Mouse (Mus musculus) kidney, postnatal 25 days (tissue): Measurements from ENCODE around the gene Zfyve27.

Experiments used
- DNase-seq, 2 experiments: peaks; one replicate each; pipeline ENCODE4 v3.0.0; 2021; ENCODE audit warnings: mixed read lengths in 2 of 2

Zfyve27 gene

DNA sequence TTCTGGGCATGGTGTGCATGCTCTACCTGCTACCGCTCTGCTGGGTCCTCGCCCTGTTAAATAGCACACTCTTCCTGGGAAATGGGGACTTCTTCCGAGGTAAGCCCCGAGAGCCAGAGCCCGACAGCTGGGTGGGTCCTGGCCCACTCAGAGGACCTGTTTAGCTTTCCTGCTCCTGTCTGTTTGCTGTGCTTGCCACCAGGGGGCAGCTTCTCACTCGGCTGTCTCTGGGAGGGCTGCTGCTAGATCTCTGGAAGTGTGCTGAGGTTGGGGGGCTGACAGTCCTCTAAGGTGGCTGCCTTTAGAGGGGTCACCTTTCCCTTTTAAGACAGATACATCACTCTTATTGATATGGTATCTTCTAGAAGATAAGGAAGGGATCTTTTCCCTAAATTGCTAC, 18.9 kb downstream of the Zfyve27 start:
- no peak for DNase-seq

DNA sequence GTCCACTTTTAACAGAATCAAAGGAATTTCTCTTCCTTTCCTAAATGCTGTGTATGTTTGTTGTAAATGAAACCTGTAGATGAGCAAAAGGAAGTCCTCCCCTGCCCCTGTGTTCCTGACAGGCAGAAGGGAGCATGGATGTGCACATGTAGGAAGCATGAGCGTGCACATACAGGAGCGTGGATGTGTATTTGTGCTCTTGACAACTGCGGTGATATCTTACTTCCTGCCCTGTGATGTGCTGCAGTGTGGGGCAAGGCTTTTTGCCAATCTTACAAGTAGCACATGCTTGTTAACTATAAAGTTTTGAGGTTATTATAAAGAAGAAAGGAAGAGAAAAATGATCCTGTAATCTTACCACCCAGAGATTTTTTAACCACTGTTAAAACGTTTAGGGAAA, 26.0 kb downstream of the Zfyve27 start:
- DNase-seq, result no peak

DNA sequence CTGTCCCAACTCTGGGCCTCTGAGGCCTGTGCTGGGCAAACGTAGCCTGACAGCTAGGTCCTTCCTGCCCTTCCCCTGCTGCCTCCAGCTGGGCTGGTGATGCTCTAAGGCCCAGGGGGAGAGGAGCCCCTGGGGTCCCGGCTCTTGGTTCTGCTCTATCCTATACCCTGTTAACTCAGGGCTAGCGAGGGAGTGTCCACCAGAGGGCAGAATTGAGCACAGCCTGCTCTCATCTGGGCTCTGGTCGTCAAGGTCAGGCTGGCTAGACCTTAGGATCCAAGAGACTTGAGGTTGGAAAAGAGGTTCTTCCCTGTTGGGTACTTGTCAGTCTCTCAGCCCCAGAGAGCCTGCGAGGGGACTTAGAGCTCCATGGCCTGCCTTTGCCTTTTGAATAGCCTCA, 26.7 kb downstream of the Zfyve27 start:
- peak; percentile 63 to 80 for DNase-seq

DNA sequence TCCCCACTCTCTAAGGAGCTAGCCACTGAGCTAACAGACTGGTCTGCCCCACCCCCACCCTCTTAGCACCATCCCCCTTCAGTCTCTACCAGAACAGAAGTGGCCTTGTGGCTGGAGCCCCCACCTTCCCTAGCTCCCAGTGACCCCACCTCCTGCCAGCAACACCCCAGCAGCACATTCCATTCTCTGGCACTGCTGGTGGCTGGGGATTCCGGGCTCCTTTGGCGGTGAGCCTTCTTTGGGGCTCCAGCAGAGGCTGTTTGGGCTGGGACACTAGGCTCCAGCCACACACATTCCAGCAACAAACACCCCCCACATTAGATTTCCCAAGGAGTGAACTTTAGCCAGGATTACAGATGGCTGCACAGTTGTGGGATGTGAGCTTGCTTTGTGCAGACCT, 29.6 kb downstream of the Zfyve27 start:
- DNase-seq, result no peak

DNA sequence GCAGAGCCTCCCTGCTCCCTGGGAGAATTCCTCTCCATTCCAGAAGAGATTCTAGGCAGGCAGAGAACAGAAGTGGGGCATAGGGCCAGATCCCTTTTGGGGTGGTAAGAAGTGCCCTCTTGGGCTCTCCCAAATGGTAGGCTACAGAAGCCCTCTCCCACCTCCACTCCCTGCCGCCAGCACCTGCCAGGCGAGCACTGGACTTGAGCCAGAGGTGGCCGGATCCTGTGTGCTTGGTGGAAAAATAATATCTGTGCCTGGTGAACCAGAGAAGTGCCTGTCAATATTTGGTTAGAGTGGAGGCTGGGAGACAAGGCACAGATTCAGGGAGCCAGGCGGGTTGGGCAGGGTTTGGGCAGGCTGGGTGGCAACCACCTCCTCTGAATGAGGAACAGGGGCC, 32.6 kb downstream of the Zfyve27 start:
- DNase-seq, result peak; percentile 11 to 56

DNA sequence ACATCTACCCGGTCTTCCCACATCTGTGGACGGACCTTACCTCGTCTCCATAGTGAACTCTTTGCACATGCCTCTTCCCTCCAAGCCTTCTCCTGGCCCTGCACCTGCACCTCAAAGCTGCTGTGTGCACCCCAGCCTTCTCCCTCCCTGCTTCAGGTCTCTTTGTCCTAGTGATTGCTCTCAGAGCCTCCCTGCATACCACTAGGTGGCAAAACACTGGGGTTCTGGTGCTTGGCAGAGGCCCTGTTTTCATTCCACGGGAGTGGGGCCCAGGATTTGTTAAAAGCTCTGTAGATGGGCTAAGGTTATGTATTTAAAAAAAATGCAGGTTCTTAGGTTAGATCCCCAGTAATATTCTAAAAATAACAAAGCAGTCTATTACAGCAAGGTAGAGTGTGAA, 33.3 kb downstream of the Zfyve27 start:
- DNase-seq, result no peak

DNA sequence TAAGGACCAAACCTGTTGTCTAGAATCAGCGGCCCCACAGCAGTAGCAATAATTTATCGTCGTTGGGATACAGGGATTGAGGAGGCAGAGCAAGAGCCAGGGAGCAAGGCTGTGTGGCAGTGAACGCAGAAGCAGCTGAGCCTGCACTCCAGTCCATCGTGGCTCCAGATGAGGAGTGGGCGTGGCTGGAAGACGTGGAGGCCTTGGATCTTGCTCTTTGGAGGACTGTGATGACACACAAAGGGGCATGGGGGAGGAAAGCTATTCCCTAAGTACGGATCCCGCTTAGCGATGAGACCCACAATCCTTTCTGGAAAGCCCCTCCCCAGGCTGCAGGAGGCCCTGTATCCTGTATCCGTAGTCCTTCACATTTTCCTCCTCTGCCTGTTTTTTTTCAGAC, 34.3 kb downstream of the Zfyve27 start:
- peak in 1 of 2 experiments; percentile 8 for DNase-seq

DNA sequence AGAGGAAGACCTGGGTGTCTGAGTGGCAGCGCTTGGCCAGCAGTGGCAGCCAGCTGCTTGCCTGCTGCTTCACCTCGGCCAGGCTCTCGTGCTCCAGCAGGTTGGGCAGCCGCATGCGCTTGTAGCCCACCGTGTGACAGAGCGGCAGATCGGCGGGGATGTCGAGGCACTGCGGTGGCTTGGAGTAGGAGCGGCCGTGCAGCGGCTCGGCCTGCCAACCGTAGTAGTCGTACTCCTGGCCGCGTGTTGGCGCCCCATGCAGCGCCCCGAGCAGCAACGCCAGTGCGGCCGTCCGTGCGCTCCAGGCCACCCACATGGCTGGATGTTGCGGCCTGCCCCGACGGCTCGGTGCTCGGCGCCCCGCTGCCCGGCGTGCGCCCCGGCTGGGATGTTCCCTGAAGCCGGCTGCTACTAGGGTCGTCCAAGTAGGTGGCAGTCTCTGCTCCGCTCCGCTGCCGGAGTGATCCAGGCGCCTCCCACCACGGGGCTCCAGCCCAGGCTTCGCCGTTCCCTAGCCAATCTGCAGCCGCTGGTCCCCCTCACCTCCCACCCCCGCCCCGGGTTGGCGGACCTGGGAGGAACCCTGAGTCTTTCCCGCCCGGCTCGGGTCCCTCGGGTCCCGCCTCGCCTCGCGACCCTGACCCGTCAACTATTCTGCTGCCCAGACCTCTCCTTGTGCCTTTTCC, 38.1 kb downstream of the Zfyve27 start, which contains the start of gene Sfrp5:
Sfrp5 (minus strand) TSS at position 557 of the 686 bp plus-strand sequence.
- DNase-seq, result no peak

DNA sequence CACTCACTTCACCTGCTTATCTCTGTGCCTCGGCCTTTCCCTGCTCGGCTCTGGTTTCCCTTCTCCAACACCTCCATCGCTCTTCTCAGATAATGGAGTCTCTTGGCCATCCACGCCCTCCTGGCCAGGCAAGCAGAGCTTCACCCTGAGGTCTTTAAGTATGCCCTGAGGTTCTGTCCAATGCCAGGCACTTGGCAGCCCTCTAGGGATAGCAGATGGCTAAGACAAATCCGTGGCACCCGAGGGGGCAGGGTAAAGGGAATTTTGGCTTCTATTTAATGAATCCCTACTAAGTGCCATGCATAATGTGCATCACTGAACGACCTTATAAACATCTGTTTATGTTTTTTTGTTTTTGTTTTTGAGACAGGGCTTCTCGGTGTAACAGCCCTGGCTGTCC, 38.7 kb downstream of the Zfyve27 start:
- DNase-seq, result no peak

DNA sequence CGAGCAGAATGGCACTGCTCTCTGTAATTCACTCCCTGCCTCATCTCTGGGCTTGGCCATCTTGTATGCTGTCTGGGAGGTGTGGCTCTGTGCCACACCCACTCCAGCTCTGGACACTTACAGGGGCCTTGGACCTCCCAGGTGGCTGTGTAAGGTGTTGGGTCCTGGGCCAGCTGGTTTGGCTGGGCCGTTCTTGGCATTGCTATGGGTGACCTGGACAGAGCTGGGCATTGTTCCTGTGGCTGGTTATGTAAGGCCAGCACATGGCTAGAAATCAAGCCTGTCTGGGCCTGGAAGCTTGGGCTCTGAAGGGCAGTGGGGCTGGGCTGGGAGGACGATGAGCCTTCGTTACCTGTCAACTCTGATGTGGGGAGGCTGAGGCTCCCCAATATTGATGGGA, 40.6 kb downstream of the Zfyve27 start:
- no peak for DNase-seq

DNA sequence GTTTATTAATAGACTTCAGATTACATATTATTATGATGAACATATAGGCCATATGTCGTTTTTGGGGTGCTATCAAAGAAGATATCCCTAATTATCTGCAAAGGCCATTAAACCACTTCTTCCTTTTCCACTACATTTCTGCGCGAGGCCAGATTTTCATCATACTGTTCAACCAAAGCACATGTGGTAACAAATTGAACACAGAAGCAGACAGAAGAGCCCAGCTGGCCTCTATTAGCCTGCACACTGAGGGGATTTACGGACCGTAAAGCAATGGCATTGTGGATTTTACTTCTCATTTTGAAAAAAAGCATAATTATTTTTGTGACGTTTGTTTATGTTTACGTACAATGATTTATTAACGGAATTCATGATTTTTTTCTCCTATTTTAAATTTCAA, 41.5 kb downstream of the Zfyve27 start:
- DNase-seq, result no peak

DNA sequence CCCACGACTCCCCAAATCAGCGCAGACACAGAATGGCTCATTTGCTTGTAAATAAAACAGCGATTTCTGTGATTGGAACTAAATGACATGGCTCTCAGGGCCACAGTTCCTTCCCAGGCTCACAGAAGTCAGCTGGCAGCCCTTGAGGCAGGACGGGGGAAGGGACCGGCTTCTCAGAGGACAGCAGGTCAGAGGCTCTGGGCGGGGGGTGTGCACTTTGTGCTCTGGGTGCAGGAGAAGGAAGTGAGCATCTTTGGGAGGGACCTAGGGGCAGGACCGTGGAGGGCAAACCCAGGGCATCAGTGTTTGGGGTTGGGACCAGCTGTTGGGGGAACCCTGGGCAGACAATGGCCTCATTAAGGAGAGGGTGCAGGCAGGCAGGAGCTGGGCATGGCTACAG, 45.7 kb downstream of the Zfyve27 start:
- no peak for DNase-seq

DNA sequence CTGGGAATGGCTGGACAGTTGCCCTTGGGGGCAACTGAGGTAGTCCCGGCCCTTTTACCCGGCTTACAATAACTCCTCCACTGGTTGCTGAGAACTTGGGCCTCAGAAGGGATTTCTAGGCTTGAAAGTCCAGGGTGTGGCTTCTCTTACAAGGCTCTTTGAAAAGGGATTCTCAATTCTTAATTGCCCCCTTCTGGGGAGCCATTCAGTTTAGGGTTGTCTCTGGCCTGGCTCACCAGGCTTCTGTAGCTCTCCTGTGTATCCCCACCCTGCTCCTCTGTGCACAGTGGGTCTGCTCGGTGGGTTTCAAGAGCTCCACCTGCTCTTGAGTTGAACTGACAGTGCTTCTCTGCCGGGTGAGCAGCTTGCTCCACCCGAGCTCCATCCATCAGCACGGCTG, 46.2 kb downstream of the Zfyve27 start:
- DNase-seq, result no peak

DNA sequence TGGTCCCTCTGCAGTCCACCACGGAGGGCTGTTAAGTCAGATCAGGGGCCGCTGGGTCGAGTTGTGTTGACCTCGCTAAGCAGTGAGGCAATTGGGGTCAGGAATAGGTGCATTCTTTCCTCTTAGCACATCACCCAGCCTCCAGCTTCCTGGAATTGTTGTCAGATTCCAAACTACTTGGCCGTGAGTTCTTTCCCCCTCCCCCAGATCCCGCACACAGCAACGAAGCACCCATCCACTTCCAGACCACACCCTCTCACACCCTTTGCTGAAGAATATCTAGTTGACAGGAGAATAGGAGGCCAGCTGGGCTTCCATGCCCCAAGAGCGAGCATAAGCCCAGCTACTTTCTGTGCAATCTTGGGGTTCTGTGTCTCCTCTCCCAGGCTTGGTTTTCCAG, 48.2 kb downstream of the Zfyve27 start:
- no peak for DNase-seq

DNA sequence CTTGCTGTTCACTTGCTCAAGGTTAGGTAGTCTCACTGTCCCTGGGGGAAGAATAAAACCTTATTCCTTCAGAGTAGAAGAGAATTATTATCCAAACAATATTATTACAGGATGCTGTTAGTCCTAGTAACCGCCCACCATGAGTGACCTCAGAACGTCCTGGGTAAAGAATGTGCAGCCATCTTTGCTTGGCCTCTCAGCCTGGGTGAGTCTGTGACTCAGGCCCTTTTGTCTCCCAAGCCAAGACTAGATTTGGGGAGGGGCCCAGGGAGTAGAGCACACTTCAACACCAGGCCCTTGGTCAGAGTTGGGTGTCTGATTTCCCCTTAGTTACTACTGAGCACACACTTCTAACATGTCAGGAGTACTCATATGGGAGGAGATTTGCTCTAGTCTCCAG, 50.9 kb downstream of the Zfyve27 start:
- no peak for DNase-seq

DNA sequence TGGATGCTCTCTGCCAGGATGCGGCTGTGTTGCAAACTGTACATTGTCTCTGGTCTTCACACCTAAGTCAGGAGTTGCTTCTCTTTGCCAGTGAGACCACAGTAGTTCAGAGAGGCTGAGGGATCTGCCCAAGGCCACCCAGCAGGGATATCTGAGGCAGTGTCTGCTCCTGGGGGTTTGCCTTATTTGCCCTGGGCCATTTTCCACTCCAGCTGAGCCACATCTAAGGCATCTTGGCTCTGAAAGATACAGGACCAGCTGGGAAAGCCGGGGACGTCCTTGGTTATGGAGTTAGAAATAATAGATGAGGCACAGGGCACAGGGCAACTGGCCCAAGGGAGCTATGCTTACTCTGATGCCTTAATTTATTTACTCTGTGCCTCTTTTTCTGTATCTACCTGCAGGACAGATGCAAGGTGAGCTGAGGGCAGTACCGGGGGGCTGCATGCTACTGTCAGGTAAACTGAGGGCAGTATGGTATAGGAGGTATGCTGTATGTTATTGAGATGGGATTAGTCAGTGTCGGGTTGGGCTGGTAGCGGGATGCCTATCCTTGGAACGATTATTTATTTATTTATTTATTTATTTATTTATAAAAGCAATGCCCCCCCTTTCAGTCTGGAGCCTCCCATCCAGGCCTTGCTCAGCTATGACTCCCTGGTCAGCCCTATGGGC, 53.1 kb downstream of the Zfyve27 start:
- no peak for DNase-seq

DNA sequence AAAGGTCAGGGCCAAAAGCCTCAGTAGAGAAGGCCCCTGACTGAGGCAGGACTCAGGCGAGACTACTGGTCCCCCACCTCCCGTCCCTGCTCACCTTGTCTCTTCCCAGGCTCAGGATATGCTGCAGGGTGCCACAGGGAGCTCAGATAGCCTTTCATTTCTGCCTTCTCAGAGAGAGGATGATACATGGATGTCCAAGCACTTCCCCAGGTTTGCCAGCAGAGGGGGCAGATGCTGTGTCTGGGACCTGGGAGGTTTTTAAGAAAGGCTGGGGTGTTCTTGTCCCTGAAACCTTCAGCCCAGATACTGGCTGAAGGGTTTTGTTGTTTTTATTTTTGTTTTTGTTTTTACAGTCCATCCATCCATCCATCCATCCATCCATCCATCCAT, 53.6 kb downstream of the Zfyve27 start:
- DNase-seq, result no peak

DNA sequence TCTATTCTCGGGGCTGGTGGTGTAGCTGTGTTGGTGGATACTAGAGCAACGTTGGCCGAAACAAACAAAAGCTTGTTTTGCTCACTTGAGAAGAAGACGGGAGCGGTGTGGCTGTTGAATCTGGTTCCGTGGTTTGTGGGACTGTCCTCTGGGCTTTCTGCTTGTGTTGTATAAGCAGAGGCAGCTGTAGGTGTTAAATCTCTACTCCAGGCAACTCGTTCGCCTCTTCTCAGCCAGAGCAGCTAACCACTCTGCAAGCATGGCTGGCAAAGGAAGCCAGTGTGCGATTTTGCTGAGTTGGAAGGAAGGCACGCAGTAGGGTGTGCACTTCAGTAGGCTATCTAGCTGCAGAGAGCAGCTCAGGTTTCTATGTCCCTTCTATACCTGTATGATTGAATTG, 62.7 kb downstream of the Zfyve27 start:
- no peak for DNase-seq

DNA sequence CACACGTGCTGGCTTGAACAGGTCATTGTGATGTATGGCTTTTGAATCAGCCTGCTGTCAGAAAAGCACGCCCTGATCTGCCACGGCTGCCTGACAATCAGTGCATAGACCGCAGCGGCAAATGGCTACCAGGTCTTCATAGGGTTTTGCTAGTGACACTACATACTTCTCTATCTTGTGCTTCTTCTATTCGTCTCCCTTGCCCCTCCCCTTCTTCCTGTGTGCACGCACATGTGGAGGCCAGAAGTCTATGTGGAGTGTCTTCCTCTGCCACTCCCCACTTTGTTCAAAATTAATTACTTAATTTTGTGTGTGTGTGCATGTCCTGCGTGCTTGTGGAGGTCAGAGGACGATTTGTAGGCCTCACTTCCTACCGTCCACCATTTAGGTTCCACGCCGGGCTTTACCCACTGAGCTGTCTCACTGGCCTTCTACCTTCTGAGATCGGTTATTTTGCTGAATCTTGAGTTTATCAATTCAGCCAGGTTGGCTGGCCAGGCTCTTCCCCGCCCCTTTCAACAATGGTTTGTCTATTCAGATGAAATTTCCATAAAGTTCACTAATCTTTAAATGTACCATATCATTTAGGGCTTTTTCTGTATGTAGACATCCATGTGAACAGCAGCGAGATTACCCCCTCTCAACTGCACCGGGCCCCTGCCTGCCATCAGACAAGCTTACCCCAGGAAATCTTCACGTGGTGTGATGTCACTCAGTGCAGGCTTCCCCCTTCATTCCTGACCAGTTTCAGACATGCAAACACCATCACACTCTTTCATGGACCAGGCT, 65.9 kb downstream of the Zfyve27 start:
- no peak for DNase-seq

DNA sequence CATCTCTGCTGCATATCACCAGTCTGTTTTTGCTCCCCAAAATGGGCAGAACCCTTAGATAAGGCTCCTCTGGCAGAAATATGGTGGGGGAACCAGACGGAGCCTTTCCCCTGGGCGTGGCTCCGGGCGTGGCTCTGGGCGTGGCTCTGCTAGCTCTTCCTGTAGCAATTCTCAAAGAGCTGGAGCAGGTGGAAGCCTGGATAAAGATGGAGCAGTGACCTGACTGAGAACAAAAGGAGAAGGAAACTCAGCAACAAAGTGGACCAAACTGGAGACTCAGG, 66.5 kb downstream of the Zfyve27 start:
- DNase-seq, result no peak

DNA sequence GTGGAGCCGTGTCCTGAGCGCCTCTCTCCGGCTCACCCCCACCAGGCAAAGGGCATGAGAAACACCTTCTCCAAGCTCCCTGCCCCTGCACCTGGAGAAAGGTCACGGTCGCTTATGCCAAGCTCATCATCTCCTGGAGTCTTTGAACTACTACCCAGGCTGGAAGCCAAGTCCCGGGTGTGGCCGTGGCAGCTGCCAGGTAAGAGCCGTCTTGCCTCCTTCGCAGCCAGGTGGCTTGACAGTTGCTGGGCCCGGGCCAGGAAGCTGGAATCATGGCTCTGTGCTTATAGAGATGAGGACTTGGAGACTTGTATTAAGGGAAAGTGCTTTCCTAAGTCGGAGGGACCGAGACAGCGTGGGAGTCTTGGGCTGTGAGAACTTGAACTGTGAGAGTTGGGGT, 67.2 kb downstream of the Zfyve27 start:
- DNase-seq, result no peak

DNA sequence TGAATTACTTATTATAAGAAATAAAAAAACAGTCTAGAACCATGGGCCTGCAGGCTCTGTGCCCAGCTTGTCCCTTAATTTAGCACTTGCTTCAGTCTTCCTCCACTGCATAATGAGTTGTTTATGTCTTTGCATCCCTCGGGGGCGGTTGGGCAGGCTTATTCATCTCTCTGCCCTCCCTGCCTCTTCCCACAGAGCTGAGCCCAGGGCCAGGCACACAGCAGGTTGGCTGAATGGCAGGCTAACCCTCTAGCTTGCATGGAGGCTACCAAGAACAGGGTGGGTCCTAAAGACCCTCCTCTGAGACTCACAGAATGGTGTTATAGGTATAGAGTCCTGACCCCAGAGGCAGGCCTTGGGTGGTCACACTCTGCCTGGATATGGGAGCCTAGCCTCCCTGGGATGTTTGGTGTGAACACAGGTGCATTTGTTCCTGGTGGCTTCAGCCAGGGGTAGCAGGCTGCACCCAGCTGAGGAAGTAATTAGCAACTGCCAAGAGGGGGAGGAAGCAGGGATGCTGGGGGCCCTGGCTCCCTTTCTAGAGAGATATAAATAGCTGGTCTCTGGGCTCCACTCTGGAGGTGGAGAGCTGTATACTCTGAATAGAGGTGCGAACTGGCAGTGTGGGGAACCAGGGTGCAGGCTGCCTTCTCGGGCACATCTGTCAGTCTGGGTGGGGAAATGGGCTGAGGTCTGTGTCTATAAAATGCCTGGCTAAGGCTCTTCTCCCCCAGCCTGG, 74.0 kb downstream of the Zfyve27 start:
- no peak for DNase-seq

DNA sequence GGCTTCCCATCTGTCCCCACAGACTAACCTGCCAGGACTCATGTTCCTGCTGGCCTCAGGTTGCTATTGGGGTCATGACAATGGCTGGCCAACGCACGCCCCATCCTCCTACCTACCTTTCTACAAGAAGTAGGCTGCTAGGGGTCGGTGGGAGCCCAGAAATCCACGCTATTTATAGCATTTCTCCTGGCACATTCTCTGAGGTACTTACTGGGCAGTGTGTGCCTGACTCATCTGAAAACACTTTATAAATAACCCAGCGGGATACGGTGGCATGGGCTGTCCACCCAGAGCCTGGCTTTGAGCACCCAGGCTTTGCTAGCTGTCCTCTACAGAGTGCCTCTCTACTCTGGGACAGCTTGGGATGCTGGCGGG, 74.6 kb downstream of the Zfyve27 start:
- DNase-seq, result no peak

DNA sequence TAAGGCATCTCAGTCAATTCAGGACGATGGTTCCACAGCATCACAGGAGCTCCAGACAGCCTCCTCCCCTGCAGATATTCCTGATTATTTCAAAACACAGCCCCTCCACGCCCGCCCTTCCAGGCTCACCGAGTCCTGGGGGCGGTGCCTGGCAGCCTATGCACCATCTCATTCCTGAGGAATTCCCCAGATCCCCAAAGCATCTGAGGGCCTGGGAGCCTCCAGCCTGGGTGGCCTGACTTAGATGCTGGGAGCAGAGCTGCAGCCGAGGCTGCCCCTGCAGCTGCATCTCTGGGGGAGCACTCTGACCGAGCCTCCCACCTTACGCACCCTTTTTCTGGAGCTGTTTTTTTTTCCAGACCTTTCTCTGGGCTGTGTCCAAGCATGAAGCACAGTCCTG, 77.1 kb downstream of the Zfyve27 start:
- DNase-seq, result no peak
